Mouse (Mus musculus) hindbrain, embryonic 12.5 days (tissue): ENCODE data around the gene Phlpp1. TPM values are rescaled to one million over a fixed set of nuclear protein-coding genes. Genes with fewer than 3 reads are reported as not detected.

Experiments
- ATAC-seq: fragments of 200-750 bp; cut with Nextera tagmentation; 2 replicates; pipeline ENCODE4 v1.8.0; 2017; ENCODE audit warnings: moderate TSS enrichment; ENCODE audit not compliant: low FRiP score
- H3K27ac ChIP-seq: fragments of 300-500 bp; sonication (generic); 2 replicates; pipeline ENCODE4 v1.5.1; 2016; ENCODE audit warnings: mild to moderate bottlenecking
- H3K27me3 ChIP-seq: fragments of 300-500 bp; sonication (generic); 2 replicates; pipeline ENCODE4 v1.6.1; 2016; ENCODE audit warnings: mild to moderate bottlenecking
- H3K36me3 ChIP-seq: fragments of 300-500 bp; sonication (generic); 2 replicates; pipeline ENCODE4 v1.6.1; 2016; ENCODE audit warnings: mild to moderate bottlenecking
- H3K4me1 ChIP-seq: fragments of 300-500 bp; sonication (generic); 2 replicates; pipeline ENCODE4 v1.6.1; 2016
- H3K4me2 ChIP-seq: fragments of 300-500 bp; sonication (generic); replicated peaks from 2 replicates; pipeline ENCODE4 v1.6.1; 2016; ENCODE audit warnings: mild to moderate bottlenecking
- H3K4me3 ChIP-seq: fragments of 300-500 bp; sonication (generic); 2 replicates; pipeline ENCODE4 v1.5.1; 2016; ENCODE audit warnings: mild to moderate bottlenecking
- H3K9ac ChIP-seq: fragments of 300-500 bp; sonication (generic); 2 replicates; pipeline ENCODE4 v1.6.1; 2016; ENCODE audit warnings: mild to moderate bottlenecking, moderate library complexity
- H3K9me3 ChIP-seq: fragments of 300-500 bp; sonication (generic); replicated peaks from 2 replicates; pipeline ENCODE4 v1.6.1; 2016; ENCODE audit warnings: mild to moderate bottlenecking
- WGBS: fragments of 180-500 bp; shearing (Covaris S2); methylation state at CpG from one replicate; pipeline ENCODE4 v1.1.7; 2016; 5-methylcytosine and 5-hydroxymethylcytosine counted together
- polyA plus RNA-seq: library from polyadenylated mRNA; unstranded; fragments of >200 nt; fragmentation: Nextera tagmentation; extraction: Ambion mirVana; gene quantifications from 2 replicates; pipeline ENCODE4 v1.2.1, GENCODE M21; 2016

Gene Phlpp1
- polyA plus RNA-seq, 1 experiment from 2014 or later = 9.4 TPM

- H3K9me3 ChIP-seq = no peaks in the 10 kb centered on the region
- H3K27me3 ChIP-seq = no peaks in the 10 kb centered on the region
- no peak overlapping the region for H3K4me2 ChIP-seq
- H3K9ac ChIP-seq = no peak overlapping the region
- H3K36me3 ChIP-seq = peaks cover 7% of the 10 kb centered on the region
- H3K4me3 ChIP-seq = no peak overlapping the region
- H3K4me1 ChIP-seq = no peaks in the 10 kb centered on the region
- no peak for ATAC-seq
- no peak overlapping the region for H3K27ac ChIP-seq
- 90% methylated on average over 2 of the region's 2 CpGs for WGBS
These were observed 181.4 kb downstream of the Phlpp1 start for GRCm38 (mm10) chr1:106352801-106353511.

DNA sequence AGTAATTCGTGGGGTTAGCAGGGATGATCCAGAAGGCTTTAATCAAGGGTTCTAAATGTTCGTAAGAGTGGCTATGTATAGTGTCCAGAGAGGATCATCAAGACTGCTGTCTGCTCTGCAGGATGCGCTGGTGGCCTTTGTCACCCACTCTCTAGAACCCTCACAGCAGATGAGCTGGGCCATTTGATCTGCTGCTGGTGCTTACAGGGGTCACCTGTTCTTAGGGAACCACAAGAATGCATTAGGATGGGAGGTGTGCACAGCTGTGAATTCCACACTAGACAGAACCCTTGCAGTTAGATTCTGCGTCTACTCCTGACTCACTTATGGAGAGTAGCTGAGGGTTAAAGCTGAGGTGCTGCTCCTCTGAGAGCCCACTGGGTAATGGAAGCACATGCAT is 182.4 kb downstream of the Phlpp1 start:
- Histone ChIP-seq H3K27ac (no peak overlapping the region), H3K36me3 (peaks cover 7% of the 10 kb centered on the region), H3K4me3 (no peak overlapping the region), H3K4me1 (no peaks in the 10 kb centered on the region), H3K9me3 (no peaks in the 10 kb centered on the region), H3K4me2 (no peak overlapping the region), H3K9ac (no peak overlapping the region), H3K27me3 (no peaks in the 10 kb centered on the region)
- 85% methylated on average over 4 of the region's 4 CpGs for WGBS
- ATAC-seq = no peak

GRCm38 (mm10) chr1:106359474-106359873 is 187.9 kb downstream of the Phlpp1 start:
- Histone ChIP-seq H3K4me1 (no peaks in the 10 kb centered on the region), H3K36me3 (peaks cover 5% of the 10 kb centered on the region; the same call in 1 of the 2 replicates), H3K4me2 (no peak overlapping the region), H3K27ac (no peak overlapping the region), H3K27me3 (no peaks in the 10 kb centered on the region), H3K4me3 (no peak overlapping the region), H3K9ac (no peak overlapping the region), H3K9me3 (no peaks in the 10 kb centered on the region)
- ATAC-seq = no peak

DNA sequence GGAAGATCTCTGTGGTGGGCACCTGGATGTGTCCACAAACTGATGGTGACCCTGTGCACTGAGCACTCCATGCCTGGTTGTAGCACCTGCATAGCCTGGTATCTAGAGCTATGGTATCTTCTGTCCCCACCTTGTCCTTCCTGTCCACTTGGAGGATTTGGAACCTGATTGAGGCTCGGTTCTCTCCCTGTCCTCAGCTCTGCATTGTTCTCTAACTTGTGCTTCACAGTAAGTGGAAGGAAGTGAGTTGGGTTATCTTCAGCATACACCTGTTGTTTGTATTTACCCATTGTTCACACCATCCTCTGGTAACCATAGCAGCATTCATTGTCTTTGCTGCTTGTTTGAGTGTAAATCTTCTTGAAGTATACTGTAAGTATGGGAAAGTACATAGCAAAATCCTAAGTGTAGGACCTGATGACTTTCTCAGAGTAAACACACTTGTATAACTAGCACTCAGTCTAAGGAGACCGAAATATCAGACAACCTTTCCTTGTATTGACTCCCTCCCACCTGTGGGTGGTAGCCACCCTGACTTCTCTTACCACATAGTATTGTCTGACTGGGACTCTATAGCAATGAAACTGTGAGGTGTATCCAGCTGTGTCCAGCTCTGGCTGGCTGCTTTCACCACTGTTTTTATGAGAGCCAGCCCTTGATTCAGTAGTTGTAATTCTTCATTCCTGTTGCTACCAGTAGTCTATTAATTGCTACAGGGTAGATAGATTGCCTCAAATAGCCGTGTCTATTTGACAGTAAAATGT is 191.5 kb downstream of the Phlpp1 start:
- no peak for ATAC-seq
- H3K27ac ChIP-seq = no peak overlapping the region
- H3K9ac ChIP-seq = no peak overlapping the region
- H3K36me3 ChIP-seq = peaks cover 10% of the 10 kb centered on the region; the same call in 1 of the 2 replicates
- no peaks in the 10 kb centered on the region for H3K4me1 ChIP-seq
- no peaks in the 10 kb centered on the region for H3K9me3 ChIP-seq
- H3K27me3 ChIP-seq = no peaks in the 10 kb centered on the region
- no peak overlapping the region for H3K4me3 ChIP-seq
- WGBS = 93% methylated on average over 3 of the region's 3 CpGs
- no peak overlapping the region for H3K4me2 ChIP-seq

- H3K9me3 ChIP-seq = no peaks in the 10 kb centered on the region
- H3K9ac ChIP-seq = no peak overlapping the region
- ATAC-seq = no peak
- H3K4me1 ChIP-seq = no peaks in the 10 kb centered on the region
- H3K27me3 ChIP-seq = no peaks in the 10 kb centered on the region
- peaks cover 13% of the 10 kb centered on the region for H3K36me3 ChIP-seq
- no peak overlapping the region for H3K4me2 ChIP-seq
- H3K27ac ChIP-seq = no peak overlapping the region
- H3K4me3 ChIP-seq = no peak overlapping the region
- 84% methylated on average over 3 of the region's 3 CpGs for WGBS
These were observed 197.8 kb downstream of the Phlpp1 start for GRCm38 (mm10) chr1:106369330-106369729.

DNA sequence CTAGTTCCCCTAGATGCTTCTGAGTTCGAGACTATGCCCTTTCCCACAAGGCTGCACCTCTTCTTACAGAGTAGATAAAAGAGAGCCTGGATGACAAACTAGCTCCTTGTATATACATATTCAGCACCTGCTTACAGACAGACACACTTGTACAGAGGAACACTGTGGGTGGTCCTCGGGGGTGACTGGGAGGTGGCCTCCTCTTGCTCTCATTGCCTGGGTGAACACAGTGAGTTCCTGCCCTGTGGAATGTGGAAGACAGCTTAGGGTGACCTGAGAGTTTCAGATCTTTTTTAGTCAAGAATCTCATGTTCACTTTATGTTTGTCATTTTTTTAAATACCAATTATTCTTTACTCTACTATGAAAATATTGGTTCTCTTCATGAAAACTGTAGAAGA is 200.9 kb downstream of the Phlpp1 start:
- peaks cover 11% of the 10 kb centered on the region for H3K36me3 ChIP-seq
- no peaks in the 10 kb centered on the region for H3K4me1 ChIP-seq
- H3K4me2 ChIP-seq = no peak overlapping the region
- no peaks in the 10 kb centered on the region for H3K27me3 ChIP-seq
- no peak overlapping the region for H3K27ac ChIP-seq
- no peaks in the 10 kb centered on the region for H3K9me3 ChIP-seq
- WGBS = 89% methylated on average over 2 of the region's 2 CpGs
- H3K4me3 ChIP-seq = no peak overlapping the region
- ATAC-seq = no peak
- H3K9ac ChIP-seq = no peak overlapping the region

DNA sequence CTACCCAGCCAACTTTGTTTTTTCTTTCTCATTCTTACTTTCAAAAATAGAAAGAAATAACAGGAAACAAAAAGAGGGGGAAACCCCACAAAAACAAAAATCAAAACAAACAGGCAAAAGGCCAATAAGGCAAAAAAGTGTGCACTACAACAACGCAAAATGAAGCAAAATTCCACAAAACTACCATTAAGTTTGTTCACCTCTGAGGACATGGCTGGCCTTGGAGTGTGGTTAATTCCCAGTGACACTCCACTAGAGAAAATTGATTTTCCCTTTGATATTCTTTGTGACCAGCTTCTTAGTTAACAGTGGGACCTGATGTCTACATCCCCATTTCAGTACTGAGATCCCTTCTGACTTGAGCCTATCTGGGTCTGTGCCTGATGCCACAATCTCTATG is 202.1 kb downstream of the Phlpp1 start:
- Histone ChIP-seq H3K9ac (no peak overlapping the region), H3K4me2 (no peak overlapping the region), H3K4me3 (no peak overlapping the region), H3K36me3 (peaks cover 11% of the 10 kb centered on the region), H3K27ac (no peak overlapping the region), H3K4me1 (no peaks in the 10 kb centered on the region), H3K27me3 (no peaks in the 10 kb centered on the region), H3K9me3 (no peaks in the 10 kb centered on the region)
- WGBS = 97% methylated on average over 1 of the region's 1 CpGs
- ATAC-seq = no peak

- no peaks in the 10 kb centered on the region for H3K9me3 ChIP-seq
- H3K36me3 ChIP-seq = peaks cover 8% of the 10 kb centered on the region
- H3K4me1 ChIP-seq = no peaks in the 10 kb centered on the region
- no peak overlapping the region for H3K4me2 ChIP-seq
- no peak overlapping the region for H3K4me3 ChIP-seq
- ATAC-seq = no peak
- H3K27ac ChIP-seq = no peak overlapping the region
- WGBS = 93% methylated on average over 2 of the region's 2 CpGs
- no peak overlapping the region for H3K9ac ChIP-seq
- H3K27me3 ChIP-seq = no peaks in the 10 kb centered on the region
These were observed 202.7 kb downstream of the Phlpp1 start for GRCm38 (mm10) chr1:106374274-106374673.

GRCm38 (mm10) chr1:106374971-106375370 is 203.4 kb downstream of the Phlpp1 start:
- no peaks in the 10 kb centered on the region for H3K27me3 ChIP-seq
- ATAC-seq = no peak
- peaks cover 4% of the 10 kb centered on the region; the same call in 1 of the 2 replicates for H3K36me3 ChIP-seq
- no peaks in the 10 kb centered on the region for H3K9me3 ChIP-seq
- no peak overlapping the region for H3K27ac ChIP-seq
- H3K9ac ChIP-seq = no peak overlapping the region
- no peak overlapping the region for H3K4me2 ChIP-seq
- peaks cover 2% of the 10 kb centered on the region; the same call in 1 of the 2 replicates for H3K4me1 ChIP-seq
- WGBS = 88% methylated on average over 4 of the region's 4 CpGs
- H3K4me3 ChIP-seq = no peak overlapping the region

DNA sequence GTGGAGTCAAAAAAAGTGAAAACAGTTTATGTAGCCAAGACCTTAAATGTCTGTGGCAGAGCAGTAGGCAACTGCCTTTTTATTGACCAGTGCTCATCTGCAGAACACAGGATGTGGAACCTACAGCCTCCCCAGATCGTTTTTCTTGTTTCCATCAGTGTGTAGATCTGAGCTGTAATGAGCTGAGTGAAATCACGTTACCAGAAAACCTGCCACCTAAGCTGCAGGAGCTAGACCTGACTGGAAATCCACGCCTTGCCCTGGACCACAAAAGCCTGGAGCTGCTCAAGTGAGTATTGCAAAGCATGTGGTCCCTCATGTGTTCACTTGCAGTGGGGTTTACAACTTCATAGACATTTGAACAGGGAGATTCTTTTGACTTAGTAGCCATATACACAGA is 204.5 kb downstream of the Phlpp1 start:
- H3K4me3 ChIP-seq = no peak overlapping the region
- no peak overlapping the region for H3K27ac ChIP-seq
- peaks cover 10% of the 10 kb centered on the region; the same call in 1 of the 2 replicates for H3K4me1 ChIP-seq
- H3K36me3 ChIP-seq = peaks cover 4% of the 10 kb centered on the region; the same call in 1 of the 2 replicates
- H3K9me3 ChIP-seq = no peaks in the 10 kb centered on the region
- no peak for ATAC-seq
- no peak overlapping the region for H3K9ac ChIP-seq
- H3K27me3 ChIP-seq = no peaks in the 10 kb centered on the region
- no peak overlapping the region for H3K4me2 ChIP-seq
- WGBS = 90% methylated on average over 3 of the region's 3 CpGs

DNA sequence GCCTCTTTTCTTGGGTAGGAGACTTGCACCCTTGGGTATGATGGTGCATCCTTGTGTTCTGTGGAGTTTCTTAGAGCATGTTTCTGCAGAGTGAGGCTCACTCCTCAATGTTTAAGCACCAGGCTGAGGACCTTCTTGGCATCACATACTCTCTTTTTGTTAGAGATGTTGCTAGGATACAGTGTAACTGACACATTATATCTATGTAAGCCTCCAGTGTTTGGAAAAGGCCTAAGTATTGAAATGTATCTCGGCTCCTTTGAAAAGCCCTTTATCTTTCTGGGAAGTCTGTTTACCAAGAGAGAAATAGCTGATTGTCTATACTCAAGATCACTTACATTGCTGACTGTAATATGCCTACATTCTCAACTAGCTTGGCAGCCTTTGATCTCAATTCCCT is 208.9 kb downstream of the Phlpp1 start:
- Histone ChIP-seq H3K27me3 (no peaks in the 10 kb centered on the region), H3K36me3 (no peaks in the 10 kb centered on the region), H3K4me2 (no peak overlapping the region), H3K9ac (no peak overlapping the region), H3K4me3 (no peak overlapping the region), H3K4me1 (peaks cover 12% of the 10 kb centered on the region; the same call in 1 of the 2 replicates), H3K27ac (no peak overlapping the region), H3K9me3 (no peaks in the 10 kb centered on the region)
- WGBS = 26% methylated on average over 1 of the region's 1 CpGs
- ATAC-seq = peak; percentile 74

DNA sequence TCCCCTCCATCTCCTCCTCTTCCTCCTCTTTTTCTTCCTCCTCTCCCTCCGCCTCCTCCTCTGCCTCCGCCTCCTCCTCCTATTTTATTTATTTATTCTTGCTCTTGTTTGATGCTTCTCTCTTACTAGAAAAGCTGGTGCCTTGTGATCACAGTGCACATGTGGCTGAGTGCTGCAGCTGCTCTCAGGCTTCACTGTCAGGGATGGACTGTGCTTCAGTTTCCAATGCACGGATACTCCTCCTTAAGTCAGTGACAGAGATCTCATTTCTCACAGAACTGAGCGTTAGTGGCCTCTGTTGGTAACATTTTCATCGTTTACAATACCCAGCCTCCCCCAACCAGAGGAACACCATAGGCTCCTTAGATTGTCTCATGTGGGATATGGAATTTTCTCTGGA is 215.0 kb downstream of the Phlpp1 start:
- Histone ChIP-seq H3K4me1 (0 out of 2 replicates have a peak, but pooled peaks cover 3% of the 10 kb centered on the region), H3K4me3 (no peak overlapping the region), H3K27ac (no peak overlapping the region), H3K4me2 (no peak overlapping the region), H3K9me3 (no peaks in the 10 kb centered on the region), H3K9ac (no peak overlapping the region), H3K36me3 (peaks cover 13% of the 10 kb centered on the region; the same call in 1 of the 2 replicates), H3K27me3 (no peaks in the 10 kb centered on the region)
- no peak for ATAC-seq
- 78% methylated on average over 5 of the region's 5 CpGs for WGBS
